Mouse (Mus musculus) retina, embryonic 14.5 days (tissue): ENCODE data around the gene Spib.

Source experiments
- DNase-seq: peaks from one replicate; pipeline ENCODE4 v3.0.0-alpha.2; 2015; ENCODE audit warnings: low spot score

The Spib gene

DNA sequence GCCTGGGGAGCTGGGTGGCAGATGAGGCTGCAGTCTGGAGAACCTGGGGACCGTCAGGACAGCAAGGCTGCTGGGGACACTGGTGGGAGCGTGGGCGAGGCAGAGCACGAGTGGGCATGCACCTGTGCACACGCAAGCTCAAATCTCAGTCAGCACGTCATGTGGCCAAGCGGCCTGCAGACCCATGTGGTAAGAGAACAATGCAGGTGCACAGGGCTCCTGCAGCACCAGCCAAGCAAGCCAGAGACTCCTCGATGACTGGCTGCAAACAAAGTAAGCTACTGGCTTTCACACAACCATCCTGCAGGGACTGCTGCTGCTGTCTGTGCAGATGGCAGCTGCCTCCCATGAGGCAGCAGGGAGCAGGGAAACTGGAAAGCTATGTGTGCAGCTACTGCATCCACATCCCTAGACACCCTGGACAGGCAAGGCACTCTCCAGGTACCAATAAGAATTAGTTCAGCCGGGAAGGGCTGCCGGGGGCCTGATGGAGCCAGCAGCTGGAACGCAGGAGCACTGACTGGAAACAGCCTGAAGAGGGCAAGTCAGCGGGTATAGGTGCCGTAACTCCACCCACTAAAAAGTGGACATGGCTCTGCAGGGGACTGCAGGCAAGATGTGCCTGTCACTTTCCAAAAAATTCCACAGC lies 44.8 kb downstream of the Spib start:
- DNase-seq = no peak

GRCm38 (mm10) chr7:44485572-44486195 lies 46.2 kb downstream of the Spib start:
- no peak for DNase-seq

DNA sequence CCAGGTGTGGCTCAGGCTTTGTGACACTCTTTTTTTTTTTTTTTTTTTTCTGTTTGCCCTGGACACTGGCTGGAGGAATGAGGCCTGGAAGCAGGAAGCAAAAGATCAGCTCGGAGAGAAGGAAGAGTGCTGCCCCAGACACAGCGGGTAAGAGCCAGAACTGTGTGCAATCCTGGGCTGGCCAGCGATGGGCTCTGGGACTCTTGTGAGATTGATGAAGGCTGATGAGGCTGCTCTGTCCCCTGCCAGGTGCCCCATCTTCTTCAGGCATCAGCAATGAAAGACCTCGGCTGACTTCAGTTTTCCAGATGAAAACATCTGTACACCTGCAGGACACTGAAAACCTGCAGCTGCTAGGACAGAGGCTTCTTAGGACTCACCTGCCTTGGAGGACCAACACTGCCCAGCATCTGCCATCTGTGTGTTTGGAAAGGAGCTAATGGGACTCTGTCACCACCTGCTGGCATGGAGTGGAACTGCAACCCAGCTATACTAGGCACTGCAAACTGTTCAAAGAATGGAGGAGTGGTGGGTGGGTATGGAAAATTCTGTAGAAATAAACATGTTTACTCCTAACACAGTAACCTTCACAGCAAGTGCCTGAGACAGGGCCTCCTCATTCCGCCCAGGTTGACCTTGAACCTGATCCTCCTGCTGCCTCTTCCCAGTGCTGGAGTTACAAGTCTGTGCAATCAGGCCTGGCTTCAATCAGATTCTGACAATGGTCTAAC lies 46.9 kb downstream of the Spib start:
- peak; percentile 95 for DNase-seq

GRCm38 (mm10) chr7:44484109-44484508 lies 47.8 kb downstream of the Spib start:
- DNase-seq = no peak

GRCm38 (mm10) chr7:44482836-44483435 lies 48.9 kb downstream of the Spib start:
- no peak for DNase-seq
